19 mouse cellular contexts compared by ENCODE assay signal in genomic region chr11:31361047-31361446, GRCm38 (mm10). TPM values are rescaled to one million over a fixed set of nuclear protein-coding genes. Genes with fewer than 3 reads are reported as not detected.
"Had no signal": no experiment of that assay in that cellular context is flagged by ENCODE, and none has a peak within 500 bp of the region (broad histone marks: within the 10 kb centered on the region; RNA-seq: fewer than 3 reads in every experiment).

No protein-coding gene starts in this region.

- H3K4me1 ChIP-seq: midbrain, embryonic 12.5 days; neural tube, embryonic 12.5 days had no signal

- H3K36me3 ChIP-seq: lung, embryonic 15.5 days; midbrain, embryonic 12.5 days; neural tube, embryonic 12.5 days had no signal

- ATAC-seq: intestine, postnatal 0 days; midbrain, embryonic 16.5 days had no signal

- H3K4me2 ChIP-seq: liver, embryonic 11.5 days; lung, embryonic 15.5 days; midbrain, embryonic 12.5 days; neural tube, embryonic 12.5 days had no signal

- H3K27me3 ChIP-seq: lung, embryonic 15.5 days; neural tube, embryonic 12.5 days had no signal

- H3K4me3 ChIP-seq: layer of hippocampus, adult 2 months; lung, embryonic 15.5 days; midbrain, embryonic 12.5 days; neural tube, embryonic 12.5 days had no signal

- H3K9me3 ChIP-seq: lung, embryonic 15.5 days; midbrain, embryonic 12.5 days; neural tube, embryonic 12.5 days had no signal

- DNase-seq: kidney, adult 2 months; kidney, postnatal 25 days; layer of hippocampus, adult 9-11 months; lung, adult 18-20 months; lung, postnatal 10 days; lung, postnatal 36 days; thymus, adult 18-20 months; thymus, postnatal 36 days had no signal

- H3K9ac ChIP-seq: liver, embryonic 14.5 days; lung, embryonic 15.5 days; midbrain, embryonic 12.5 days; neural tube, embryonic 12.5 days had no signal

- H3K27ac ChIP-seq: kidney, postnatal 0 days; layer of hippocampus, adult 2 months; liver, embryonic 14.5 days; lung, embryonic 15.5 days; midbrain, embryonic 12.5 days; neural tube, embryonic 12.5 days had no signal

RNA-seq across cellular contexts. Expression of gene Stc2, which starts 8.8 kb away (rescaled TPM):
- total RNA-seq: monocyte, adult 5-6 weeks; neutrophil, adult 5-6 weeks had no signal
